Mouse (Mus musculus): ENCODE measurements around the gene Olfr790.

Gene Olfr790

GRCm38 (mm10) chr10:129498192-129498591 lies at the start of gene Olfr790:
Gene Olfr790, plus strand, starts transcription at chr10:129498492.
- DNase-seq (ENCODE audit: low read depth, low spot score), result no peak

GRCm38 (mm10) chr10:129461562-129461961 lies 36.7 kb upstream of the Olfr790 start, which contains the start of gene Olfr787:
Gene Olfr787, plus strand, starts transcription at chr10:129461862.
- no peak for DNase-seq (ENCODE audit: low read depth, low spot score)

GRCm38 (mm10) chr10:129470698-129471097 lies 27.6 kb upstream of the Olfr790 start, which contains the start of gene Olfr788:
Gene Olfr788, plus strand, starts transcription at chr10:129470998.
- DNase-seq (ENCODE audit: low read depth, low spot score), result no peak

- DNase-seq (ENCODE audit: low read depth, low spot score), result no peak
Measured at GRCm38 (mm10) chr10:129473256-129473655, 25.0 kb upstream of the Olfr790 start.

DNA sequence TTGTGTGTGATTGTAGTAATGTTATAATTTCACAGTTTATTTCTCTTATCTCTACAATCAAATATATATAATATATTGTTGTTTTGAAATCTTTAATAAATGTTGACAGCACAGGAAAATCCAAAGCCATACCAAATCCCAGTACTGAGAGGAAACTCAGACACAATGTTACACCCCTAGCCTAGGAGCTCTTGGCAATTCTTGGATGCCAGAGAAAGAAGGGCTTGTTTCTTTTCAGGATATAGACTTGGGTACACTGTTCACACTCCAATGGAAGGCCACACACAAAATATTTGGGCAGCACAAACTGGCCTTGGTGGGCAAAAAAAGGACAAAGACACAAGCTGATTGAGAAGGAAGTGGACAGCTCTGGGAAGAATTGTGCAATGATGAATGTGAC lies 24.6 kb upstream of the Olfr790 start:
- DNase-seq (ENCODE audit: low read depth, low spot score), result no peak

- DNase-seq (ENCODE audit: low read depth, low spot score), result no peak
Measured at GRCm38 (mm10) chr10:129484452-129484851, 13.8 kb upstream of the Olfr790 start, which contains the start of gene Olfr789. Gene Olfr789, plus strand, starts transcription at chr10:129484752.

GRCm38 (mm10) chr10:129490101-129490500 lies 8.2 kb upstream of the Olfr790 start:
- no peak for DNase-seq (ENCODE audit: low read depth, low spot score)

DNA sequence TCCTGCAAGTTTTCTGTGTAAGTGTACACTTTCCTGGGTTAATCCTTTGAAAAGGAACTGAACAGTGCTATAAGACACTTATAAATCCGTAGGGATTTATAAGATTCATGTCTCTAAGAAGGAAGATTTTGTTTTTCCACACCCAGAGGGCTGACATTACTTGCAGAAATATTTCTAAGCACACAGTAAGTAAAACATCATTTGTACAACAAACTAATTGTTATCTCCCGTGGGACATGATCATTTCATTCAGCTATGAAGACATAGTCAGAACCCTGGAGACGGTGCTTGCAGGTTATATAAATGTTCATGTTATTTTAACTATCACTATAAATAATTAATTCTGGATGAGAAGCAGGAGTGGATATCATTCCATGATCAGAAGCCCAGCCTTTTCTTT lies 23.2 kb downstream of the Olfr790 start, which contains the start of gene Olfr791:
TSS of gene Olfr791 (plus strand) at position 301 of the 400 bp plus-strand sequence.
- no peak for DNase-seq (ENCODE audit: low read depth, low spot score)

DNA sequence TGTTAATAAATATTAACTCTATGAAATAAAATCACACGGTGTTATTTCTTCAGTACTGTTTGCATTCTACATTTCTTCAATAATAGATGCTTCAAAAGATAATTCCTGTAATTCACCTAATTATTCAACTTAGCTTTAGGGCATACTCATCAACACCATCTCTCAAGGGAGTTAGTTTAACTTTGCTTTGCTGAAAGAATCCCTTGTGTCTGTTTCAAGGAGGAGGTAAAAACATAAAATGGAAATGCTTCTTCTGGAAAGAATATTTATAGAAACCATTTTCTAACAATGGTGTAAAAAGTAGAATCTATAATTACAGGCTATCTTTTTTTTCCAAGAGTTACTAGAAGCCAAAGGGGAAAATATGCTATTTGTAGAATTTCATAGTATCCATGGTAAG lies 40.6 kb downstream of the Olfr790 start, which contains the start of gene Olfr792:
TSS of gene Olfr792 (plus strand) at position 301 of the 400 bp plus-strand sequence.
- no peak for DNase-seq (ENCODE audit: low read depth, low spot score)

DNA sequence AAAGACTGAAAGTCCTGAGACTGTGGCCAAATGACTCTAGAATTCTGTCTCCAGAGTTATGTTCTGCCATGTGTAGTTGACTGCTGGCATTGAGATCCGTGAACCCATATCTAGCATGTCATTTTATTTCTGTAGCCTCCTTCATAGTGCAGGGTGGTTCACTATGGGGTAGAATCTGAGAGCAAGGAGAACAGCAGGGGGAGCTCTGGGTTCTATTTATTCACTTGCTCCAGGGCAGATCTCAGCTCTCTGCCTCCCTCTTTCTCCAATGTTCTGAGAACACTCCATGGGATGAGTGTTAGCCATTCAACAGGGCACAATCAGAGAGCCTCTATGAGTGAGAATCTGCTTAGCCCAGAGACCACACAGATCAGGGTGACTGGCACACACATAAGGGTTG lies 51.1 kb downstream of the Olfr790 start:
- DNase-seq (ENCODE audit: low read depth, low spot score), result no peak

Data from CD4-positive helper T cell, adult 2 months (primary cell).